Mouse (Mus musculus) mouse embryonic stem cell (cell line): ENCODE results near the gene Hist1h4a.
"Not testable (repeated sequence)": the region's sequence is repeated elsewhere in the genome, so short reads cannot be mapped to it uniquely, and the experiment has no call there.

Experiments
- in situ Hi-C, 2 experiments: fragments of 300-500 bp; cut with MboI; formaldehyde crosslinking; loops; 1 replicate in 1 of 2; 3 replicates in 1 of 2; pipeline ENCODE4 v1.14.3; 2019 to 2020; ENCODE audit warnings: low sequenced_read_pairs in 2 of 2, low pct_unique_long_range_greater_than_20kb in 1 of 2, mixed read lengths in 1 of 2; ENCODE audit not compliant: unreplicated experiment in 1 of 2

Gene Hist1h4a

GRCm38 (mm10) chr13:23729192-23729525 lies 31.9 kb downstream of the Hist1h4a start:
- in situ Hi-C loops = loop anchor here in 1 of 2 experiments (25.0 kb wide), 1 partner anchor 1692 kb away; the partner anchor contains the start of genes Hist1h2ag, Hist1h2ah, Hist1h2bj and Hist1h2bk

DNA sequence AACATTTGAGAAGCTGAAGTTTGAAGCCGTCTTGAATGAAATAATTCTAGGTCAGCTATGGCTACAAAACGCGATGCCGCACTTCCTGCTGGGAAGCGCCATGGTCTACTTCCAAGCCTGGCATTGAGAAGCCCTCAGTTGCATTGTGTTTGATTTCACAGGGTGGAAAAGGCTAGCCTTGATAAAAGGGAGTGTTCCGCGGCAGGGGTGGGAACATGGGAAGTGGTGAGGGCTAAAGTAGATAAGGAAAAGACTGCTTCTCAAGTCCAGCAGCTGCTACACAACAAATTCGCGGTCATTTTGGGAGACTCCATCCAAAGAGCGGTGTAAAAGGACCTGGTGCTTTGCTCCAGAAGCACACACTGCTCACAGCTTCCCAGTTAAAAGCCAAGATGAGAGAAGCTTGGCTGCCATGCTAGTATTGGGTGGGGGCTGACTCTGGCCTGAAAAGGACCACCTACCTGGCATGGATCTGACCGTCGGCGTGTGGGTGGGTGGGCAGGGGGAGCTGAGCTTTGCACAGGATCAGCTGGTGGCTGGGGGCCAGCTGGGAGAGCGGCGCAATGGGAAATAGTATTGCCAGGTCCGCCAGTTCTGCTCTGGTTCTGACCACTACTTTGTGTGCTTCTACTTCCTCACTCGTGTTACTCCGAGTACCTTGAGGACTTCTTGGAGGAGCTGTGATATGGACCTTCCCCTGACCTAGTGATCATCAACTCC lies 32.4 kb downstream of the Hist1h4a start:
- in situ Hi-C loops = loop anchor here in 1 of 2 experiments (25.0 kb wide), 1 partner anchor 1691 kb away; the partner anchor contains the start of genes Hist1h2ag, Hist1h2ah, Hist1h2bj and Hist1h2bk

DNA sequence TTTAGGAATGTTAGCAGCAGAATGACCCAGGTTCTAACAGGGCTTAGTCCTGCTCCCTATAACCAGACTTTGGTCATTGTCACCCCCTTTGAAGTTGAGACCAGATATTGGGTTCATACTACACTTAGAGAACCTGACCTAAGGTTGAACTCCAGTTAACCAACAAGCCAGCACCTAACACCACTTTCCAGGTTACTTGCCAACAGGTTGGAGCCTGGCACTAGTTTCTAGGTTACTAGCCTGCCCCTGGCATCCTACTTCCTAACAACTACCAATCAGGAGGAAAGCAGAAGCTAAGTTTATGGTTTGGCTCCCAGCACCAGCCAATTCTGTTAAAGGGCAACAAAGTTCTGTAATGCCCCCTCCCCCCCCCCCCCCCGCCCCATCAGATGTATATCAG lies 35.8 kb downstream of the Hist1h4a start:
- in situ Hi-C loops = loop anchor here in 1 of 2 experiments (25.0 kb wide), 1 partner anchor 1688 kb away; the partner anchor contains the start of genes Hist1h2ag, Hist1h2ah, Hist1h2bj and Hist1h2bk

DNA sequence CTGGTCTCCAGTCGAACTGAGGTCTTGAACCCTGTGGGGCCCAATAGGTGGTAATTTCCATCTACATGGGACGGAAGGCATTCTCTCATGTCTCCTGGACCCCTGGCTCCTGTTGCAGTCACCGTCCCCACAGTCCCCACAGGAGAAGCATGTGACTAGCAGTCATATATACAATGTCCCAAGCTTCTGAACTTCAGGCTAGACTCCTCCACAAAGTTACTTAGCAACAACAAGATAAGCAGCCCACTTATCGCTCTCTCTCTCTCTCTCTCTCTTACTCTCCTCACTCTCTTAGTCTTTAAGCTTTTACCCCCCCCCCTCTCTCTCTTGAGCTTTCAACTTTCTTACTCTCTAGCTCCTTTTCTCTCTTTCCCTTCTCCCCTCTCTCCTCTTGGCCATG lies 36.8 kb downstream of the Hist1h4a start:
- in situ Hi-C loops = no loop called here

DNA sequence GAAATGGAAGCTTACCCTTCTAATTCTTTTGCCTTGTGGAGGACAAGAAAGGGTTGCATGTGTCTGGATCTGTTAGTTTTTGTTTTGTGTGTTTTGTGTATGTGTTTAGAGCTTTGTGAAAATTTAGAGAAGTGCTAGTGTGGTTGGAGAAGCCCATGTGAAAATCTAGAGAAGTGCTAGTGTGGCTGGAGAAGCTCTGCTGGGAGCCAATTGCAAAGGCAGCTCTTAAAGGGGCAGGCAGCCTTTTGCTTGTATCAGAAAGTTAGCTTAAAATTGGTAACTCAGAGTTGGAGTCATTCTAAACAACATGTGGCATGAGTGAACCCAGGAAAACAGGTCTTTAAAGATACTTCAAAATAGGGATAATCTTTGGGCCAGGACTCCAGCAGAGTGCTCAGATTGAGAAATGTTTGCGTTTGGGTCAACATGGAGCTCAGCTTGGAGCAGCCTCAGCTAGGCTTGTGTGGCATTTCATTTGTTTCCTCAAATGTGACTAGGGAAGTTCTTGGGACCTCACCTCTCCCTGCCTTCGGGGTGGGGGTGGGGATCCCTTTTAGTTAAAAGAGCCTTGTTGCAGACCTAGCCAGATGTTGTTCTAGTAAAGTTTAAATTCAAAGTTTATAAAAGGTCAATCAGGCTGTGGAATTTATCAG lies 43.3 kb downstream of the Hist1h4a start:
- in situ Hi-C loops = not testable (repeated sequence)

DNA sequence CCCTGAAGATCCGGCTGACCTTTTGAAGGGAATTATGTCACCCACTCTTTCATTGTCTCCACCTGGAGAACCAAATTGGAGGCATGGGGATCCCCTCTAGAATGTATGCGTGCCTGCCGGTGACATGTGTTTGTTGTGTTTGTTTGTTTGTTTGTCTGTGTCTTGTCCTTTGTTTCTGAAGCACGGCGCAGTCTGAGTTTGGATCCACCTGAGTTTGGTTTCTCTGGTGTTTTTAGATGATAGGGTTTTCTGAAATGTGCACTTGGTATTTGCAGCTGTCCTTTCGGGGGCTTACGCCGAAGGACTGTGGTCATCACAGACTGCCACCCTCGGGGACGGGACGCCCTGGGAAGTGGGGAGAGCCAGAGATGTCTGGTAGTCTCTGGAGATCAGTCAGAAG lies 43.9 kb downstream of the Hist1h4a start:
- in situ Hi-C loops = no loop called here

GRCm38 (mm10) chr13:23716261-23717042 lies 44.6 kb downstream of the Hist1h4a start:
- in situ Hi-C loops = no loop called here
